Mouse (Mus musculus): ENCODE results near the gene Gucy1a1.

The Gucy1a1 gene

DNA sequence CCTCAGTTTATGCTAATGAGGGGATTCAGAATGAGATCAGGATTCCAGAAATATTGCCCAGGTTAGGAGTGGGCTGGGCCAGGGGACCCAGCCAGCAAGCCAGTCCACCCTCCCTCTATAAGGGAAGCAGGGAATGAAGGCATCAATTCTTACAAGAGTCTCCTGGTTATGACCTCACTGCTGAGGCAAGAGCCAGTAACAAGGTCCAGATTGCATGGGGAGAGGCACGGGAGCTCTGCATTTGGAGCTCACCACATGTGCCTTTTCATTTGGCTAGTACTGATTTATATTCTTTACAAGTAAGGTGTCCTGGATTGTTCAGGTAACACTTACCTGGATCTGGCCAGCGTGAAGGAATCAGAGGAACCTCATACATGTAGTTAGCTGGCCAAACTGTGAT is 48.8 kb downstream of the Gucy1a1 start:
- DNase-seq (ENCODE audit: extremely low spot score, low read depth, low spot score) = no peak

GRCm38 (mm10) chr3:82074201-82074851 is 71.3 kb downstream of the Gucy1a1 start, which contains the start of gene Gucy1b1:
Gucy1b1 (minus strand) TSS chr3:82074689.
- DNase-seq (ENCODE audit: extremely low spot score, low read depth, low spot score) = peak; percentile 37

DNA sequence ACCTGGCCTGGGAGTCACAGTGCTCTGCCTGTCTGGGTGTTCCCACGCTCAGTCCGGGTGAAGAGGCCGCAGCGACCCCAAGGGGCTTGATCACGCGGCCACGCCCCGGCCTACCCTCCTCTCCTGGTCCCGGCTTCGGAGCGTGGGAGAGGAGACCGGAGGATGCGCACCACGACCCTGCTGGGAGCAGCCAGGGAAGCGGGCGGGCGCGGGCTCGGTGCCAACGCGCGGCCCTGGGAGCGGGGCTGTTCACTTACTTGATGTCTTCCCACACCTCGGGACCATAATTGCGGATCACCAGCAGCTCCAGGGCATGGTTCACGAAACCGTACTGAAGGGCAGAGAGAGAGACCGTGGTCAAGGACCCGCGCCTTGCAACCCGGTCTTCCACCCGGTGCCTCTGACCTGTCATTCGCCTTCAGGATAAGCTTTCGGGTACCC is 71.8 kb downstream of the Gucy1a1 start:
- DNase-seq (ENCODE audit: extremely low spot score, low read depth, low spot score) = no peak

DNA sequence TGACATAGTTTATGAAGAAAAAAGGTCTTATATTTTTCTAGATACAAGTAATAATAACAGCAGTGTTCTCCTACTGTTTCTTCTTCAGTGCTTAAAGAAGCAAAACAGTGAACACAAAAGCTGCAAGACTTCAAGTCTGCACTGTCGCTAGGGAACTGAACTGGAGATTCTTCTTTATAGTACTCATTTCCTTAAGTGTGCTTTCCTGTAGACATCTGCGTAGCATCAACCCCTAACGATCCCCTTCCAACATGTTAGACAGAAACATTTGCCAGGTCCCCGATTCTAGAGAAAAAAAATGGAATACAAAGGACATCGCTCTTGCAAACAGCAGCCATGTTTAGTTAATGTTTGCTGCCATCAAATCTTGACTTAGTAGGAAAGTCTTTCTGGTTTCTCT is 77.8 kb downstream of the Gucy1a1 start:
- DNase-seq (ENCODE audit: extremely low spot score, low read depth, low spot score) = no peak

DNA sequence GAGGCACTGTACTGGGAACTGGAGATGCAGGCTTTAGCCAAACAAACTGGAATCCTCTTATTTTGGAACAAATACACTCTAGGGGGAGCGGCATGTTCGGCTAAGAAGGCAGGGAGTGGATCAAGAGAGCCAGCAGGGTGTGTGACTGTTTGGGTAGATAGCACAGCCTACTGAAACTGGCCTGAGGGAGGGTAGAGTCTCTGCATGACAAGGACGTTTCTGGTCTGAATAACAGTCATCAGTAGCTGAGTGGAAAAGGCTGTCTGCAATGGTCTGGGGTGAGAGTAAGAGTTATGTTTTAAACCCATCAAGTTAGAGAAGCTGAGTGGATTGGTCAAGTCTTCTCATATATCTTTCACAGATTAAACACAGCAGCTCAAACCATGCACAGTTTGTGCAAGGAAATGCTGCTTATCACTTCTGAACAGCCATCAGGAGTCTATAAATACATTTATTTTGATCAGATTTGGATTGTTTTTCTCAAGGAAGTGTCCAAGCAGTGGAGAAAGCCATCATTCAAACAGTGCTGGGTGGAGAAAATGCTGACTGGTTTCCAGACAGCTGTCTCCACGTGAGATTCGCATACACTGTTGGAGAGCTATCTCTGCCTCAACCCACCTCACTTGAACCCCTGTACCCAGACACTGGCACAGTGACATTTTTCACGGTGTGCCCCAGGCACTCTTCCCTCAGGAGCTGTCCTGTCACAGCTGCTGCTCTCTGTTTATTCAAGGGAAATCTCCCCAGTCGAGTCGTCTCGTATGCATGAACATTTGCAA is 84.0 kb downstream of the Gucy1a1 start:
- DNase-seq (ENCODE audit: extremely low spot score, low read depth, low spot score) = no peak

GRCm38 (mm10) chr3:82057201-82057600 is 88.4 kb downstream of the Gucy1a1 start:
- DNase-seq (ENCODE audit: extremely low spot score, low read depth, low spot score) = no peak

DNA sequence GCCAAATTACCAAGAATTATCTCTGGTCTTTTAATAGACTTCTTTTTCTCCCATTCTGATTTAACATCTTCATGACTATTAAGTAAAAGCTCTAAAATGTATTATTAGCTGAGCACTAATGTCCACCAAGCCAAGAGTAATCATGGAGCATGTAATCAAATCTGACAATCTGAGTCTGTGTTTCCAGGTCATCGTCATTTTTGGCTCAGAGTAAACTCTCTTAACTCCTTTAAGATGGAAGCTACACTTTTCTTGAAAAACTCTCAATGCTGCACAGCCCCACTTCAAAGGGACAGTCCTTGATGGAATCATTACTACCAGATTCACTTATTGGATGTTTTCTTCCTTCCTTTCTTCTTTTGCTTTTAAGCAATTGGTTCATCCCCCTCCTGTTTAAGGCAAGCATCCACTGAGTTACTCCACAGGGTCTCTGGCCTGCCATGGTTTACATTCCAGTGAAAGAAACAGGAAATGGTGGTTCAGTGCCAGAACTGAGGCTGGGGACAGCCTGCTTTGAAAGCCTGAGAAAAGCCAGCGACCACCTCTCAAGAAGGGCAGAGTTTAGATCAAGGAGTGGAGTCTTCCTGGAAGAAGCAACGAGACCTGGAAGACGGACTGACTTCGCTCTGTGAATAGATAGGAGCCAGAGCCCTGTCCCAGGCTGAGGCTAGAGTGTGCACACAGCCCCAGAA is 91.2 kb downstream of the Gucy1a1 start:
- DNase-seq (ENCODE audit: extremely low spot score, low read depth, low spot score) = no peak

DNA sequence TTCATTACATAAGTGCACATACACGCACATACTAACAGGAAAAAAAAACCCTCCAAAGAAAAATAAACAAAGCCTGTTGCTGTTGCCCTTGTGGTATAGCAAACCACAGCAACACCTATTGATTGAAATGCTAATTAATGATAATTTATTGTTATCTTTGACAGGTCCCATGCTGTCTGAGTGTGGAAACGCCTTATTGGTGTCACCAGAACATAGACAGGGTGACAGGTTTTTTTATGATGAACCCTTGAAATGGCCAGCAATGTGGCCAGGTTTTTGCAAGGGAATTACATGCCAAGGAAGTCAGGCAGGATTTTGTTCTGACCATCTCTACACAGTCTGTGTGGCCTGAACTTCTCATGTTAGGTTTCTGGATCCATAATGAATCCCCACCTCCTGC is 93.6 kb downstream of the Gucy1a1 start:
- DNase-seq (ENCODE audit: extremely low spot score, low read depth, low spot score) = no peak

DNA sequence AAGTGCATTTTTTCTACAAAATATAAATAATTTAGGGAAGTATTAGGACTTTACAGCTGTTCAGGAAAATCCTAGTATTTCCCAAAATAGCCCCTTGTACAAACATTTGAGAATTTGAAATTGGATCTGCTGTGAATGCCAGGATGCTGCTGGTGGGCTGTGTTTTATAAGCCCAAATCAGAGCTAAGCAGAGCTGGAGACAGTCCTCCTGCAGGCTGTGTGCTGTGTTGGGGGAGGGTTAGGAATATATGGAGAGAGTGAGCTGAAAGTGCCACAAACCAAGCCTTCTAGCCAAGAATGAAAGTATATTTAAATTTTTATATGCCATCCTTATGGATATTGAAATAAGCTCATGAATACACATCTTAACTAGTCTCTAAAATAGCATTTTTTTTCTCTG is 94.1 kb downstream of the Gucy1a1 start:
- no peak for DNase-seq (ENCODE audit: extremely low spot score, low read depth, low spot score)

- no peak for DNase-seq (ENCODE audit: extremely low spot score, low read depth, low spot score)
Observed at GRCm38 (mm10) chr3:82048681-82049080, 96.9 kb downstream of the Gucy1a1 start.

DNA sequence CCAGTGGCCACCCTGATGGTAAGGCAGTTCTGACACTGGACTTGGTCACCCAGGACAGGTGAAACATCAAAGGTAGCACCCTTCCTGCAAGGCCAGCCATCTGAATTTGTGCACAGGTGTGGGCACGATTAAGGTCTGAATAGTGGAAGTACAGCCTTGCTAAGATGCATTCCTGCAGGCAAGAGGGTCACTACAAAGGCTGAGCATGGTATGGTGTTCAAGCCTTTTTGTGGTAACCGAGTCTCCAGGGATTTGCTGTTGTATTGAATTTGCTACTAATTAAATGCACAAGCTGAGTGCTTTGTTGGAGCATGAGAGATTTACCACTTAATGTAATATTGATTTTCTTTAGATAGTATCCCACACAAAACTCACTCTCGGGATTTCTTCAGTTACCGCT is 97.5 kb downstream of the Gucy1a1 start:
- no peak for DNase-seq (ENCODE audit: extremely low spot score, low read depth, low spot score)

- DNase-seq (ENCODE audit: extremely low spot score, low read depth, low spot score) = no peak
Observed at GRCm38 (mm10) chr3:82047100-82047753, 98.4 kb downstream of the Gucy1a1 start.

DNA sequence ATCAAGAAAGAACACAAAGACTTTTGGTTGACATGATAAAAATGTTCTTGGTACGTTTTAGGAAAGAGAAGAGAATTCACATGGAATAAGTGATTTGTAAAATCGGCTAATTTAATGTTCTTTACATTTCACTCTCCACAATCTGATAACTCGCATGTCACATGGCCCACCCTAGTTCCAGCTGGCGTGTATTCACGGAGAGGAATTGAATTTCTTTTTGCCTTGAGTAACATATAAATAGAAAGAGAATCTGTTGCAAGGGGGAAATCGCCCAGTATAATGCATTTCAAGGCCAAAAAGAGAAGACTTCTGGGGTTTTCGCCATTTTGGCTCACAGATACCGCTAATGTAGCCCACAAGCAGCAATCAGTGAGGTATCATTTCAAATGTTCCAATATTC is 99.5 kb downstream of the Gucy1a1 start:
- DNase-seq (ENCODE audit: extremely low spot score, low read depth, low spot score) = no peak

DNA sequence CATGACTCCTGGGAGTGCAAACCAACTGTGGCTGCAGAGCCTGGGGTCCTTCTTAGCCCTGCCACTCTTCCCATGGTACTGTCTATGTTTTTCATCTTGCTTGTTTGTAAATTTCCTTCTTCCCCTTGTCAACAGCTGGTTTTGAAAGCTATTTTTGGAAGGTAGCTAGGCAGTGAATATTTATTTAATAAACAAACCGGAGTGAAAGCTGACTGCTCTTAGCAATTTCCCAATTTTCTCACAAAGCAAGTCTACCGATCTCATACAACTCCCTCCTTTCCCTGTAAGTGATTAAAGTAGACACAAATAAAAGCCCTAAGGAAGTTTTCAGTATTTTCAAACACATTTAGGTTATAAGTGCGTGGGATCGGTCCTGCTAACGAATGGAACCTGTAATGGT is 100.7 kb downstream of the Gucy1a1 start:
- no peak for DNase-seq (ENCODE audit: extremely low spot score, low read depth, low spot score)

GRCm38 (mm10) chr3:82043676-82044075 is 101.9 kb downstream of the Gucy1a1 start:
- DNase-seq (ENCODE audit: extremely low spot score, low read depth, low spot score) = no peak
